Mouse (Mus musculus) hindbrain, embryonic 12.5 days (tissue): ENCODE results near the gene Gm49384. TPM values are rescaled to one million over a fixed set of nuclear protein-coding genes. Genes with fewer than 3 reads are reported as not detected.

Source experiments
- ATAC-seq: fragments of 200-750 bp; cut with Nextera tagmentation; 2 replicates; pipeline ENCODE4 v1.8.0; 2017; ENCODE audit warnings: moderate TSS enrichment; ENCODE audit not compliant: low FRiP score
- H3K27ac ChIP-seq: fragments of 300-500 bp; sonication (generic); 2 replicates; pipeline ENCODE4 v1.5.1; 2016; ENCODE audit warnings: mild to moderate bottlenecking
- H3K27me3 ChIP-seq: fragments of 300-500 bp; sonication (generic); 2 replicates; pipeline ENCODE4 v1.6.1; 2016; ENCODE audit warnings: mild to moderate bottlenecking
- H3K36me3 ChIP-seq: fragments of 300-500 bp; sonication (generic); 2 replicates; pipeline ENCODE4 v1.6.1; 2016; ENCODE audit warnings: mild to moderate bottlenecking
- H3K4me1 ChIP-seq: fragments of 300-500 bp; sonication (generic); 2 replicates; pipeline ENCODE4 v1.6.1; 2016
- H3K4me2 ChIP-seq: fragments of 300-500 bp; sonication (generic); replicated peaks from 2 replicates; pipeline ENCODE4 v1.6.1; 2016; ENCODE audit warnings: mild to moderate bottlenecking
- H3K4me3 ChIP-seq: fragments of 300-500 bp; sonication (generic); 2 replicates; pipeline ENCODE4 v1.5.1; 2016; ENCODE audit warnings: mild to moderate bottlenecking
- H3K9ac ChIP-seq: fragments of 300-500 bp; sonication (generic); 2 replicates; pipeline ENCODE4 v1.6.1; 2016; ENCODE audit warnings: mild to moderate bottlenecking, moderate library complexity
- H3K9me3 ChIP-seq: fragments of 300-500 bp; sonication (generic); replicated peaks from 2 replicates; pipeline ENCODE4 v1.6.1; 2016; ENCODE audit warnings: mild to moderate bottlenecking
- WGBS: fragments of 180-500 bp; shearing (Covaris S2); methylation state at CpG from one replicate; pipeline ENCODE4 v1.1.7; 2016; 5-methylcytosine and 5-hydroxymethylcytosine counted together
- polyA plus RNA-seq: library from polyadenylated mRNA; unstranded; fragments of >200 nt; fragmentation: Nextera tagmentation; extraction: Ambion mirVana; gene quantifications from 2 replicates; pipeline ENCODE4 v1.2.1, GENCODE M21; 2016

Gene Gm49384
- polyA plus RNA-seq, 1 experiment from 2014 or later, result 20.0 TPM

- Histone ChIP-seq H3K27ac (peak overlapping the region; percentile 93), H3K9ac (peak overlapping the region; percentile 87), H3K4me3 (peak overlapping the region; percentile 83), H3K4me2 (peak overlapping the region; percentile 95), H3K9me3 (no peaks in the 10 kb centered on the region), H3K27me3 (no peaks in the 10 kb centered on the region), H3K36me3 (peaks cover 22% of the 10 kb centered on the region), H3K4me1 (peaks cover 23% of the 10 kb centered on the region)
- under 1% methylated on average over 90 of the region's 94 CpGs for WGBS
- peak; percentile 81 for ATAC-seq
Observed at GRCm38 (mm10) chr12:69197378-69198163, 6.5 kb downstream of the Gm49384 start.

- peaks cover 18% of the 10 kb centered on the region for H3K36me3 ChIP-seq
- H3K4me2 ChIP-seq, result peak within 1 kb of the TSS; percentile 95
- H3K9ac ChIP-seq, result peak within 1 kb of the TSS; percentile 87
- ATAC-seq, result peak; percentile 83
- peak within 1 kb of the TSS; percentile 93 for H3K27ac ChIP-seq
- under 1% methylated on average over 73 of the region's 75 CpGs for WGBS
- peak within 1 kb of the TSS; percentile 83 for H3K4me3 ChIP-seq
- H3K4me1 ChIP-seq, result peaks cover 23% of the 10 kb centered on the region
- H3K9me3 ChIP-seq, result no peaks in the 10 kb centered on the region
- H3K27me3 ChIP-seq, result no peaks in the 10 kb centered on the region
Observed at GRCm38 (mm10) chr12:69196444-69197377, 7.4 kb downstream of the Gm49384 start, which contains the start of gene Gm49383. Gene Gm49383 (minus strand): TSS chr12:69197104.

GRCm38 (mm10) chr12:69192637-69193036 lies 11.4 kb downstream of the Gm49384 start:
- Histone ChIP-seq H3K27ac (no peak overlapping the region), H3K4me1 (peaks cover 9% of the 10 kb centered on the region), H3K36me3 (peaks cover 24% of the 10 kb centered on the region), H3K9ac (no peak overlapping the region), H3K9me3 (no peaks in the 10 kb centered on the region), H3K27me3 (no peaks in the 10 kb centered on the region), H3K4me3 (no peak overlapping the region), H3K4me2 (no peak overlapping the region)
- ATAC-seq, result no peak
- 92% methylated on average over 2 of the region's 2 CpGs for WGBS

- Histone ChIP-seq H3K9ac (no peak overlapping the region), H3K4me3 (no peak overlapping the region), H3K27ac (no peak overlapping the region), H3K4me1 (peaks cover 14% of the 10 kb centered on the region), H3K36me3 (peaks cover 24% of the 10 kb centered on the region), H3K27me3 (no peaks in the 10 kb centered on the region), H3K4me2 (no peak overlapping the region), H3K9me3 (no peaks in the 10 kb centered on the region)
- no peak for ATAC-seq
- WGBS, result 96% methylated on average over 5 of the region's 5 CpGs
Observed at GRCm38 (mm10) chr12:69191396-69191795, 12.7 kb downstream of the Gm49384 start.

GRCm38 (mm10) chr12:69190522-69190921 lies 13.5 kb downstream of the Gm49384 start:
- 96% methylated on average over 1 of the region's 1 CpGs for WGBS
- no peaks in the 10 kb centered on the region for H3K9me3 ChIP-seq
- ATAC-seq, result no peak
- H3K4me1 ChIP-seq, result peaks cover 8% of the 10 kb centered on the region
- no peak overlapping the region for H3K9ac ChIP-seq
- H3K27ac ChIP-seq, result no peak overlapping the region
- no peak overlapping the region for H3K4me3 ChIP-seq
- peaks cover 24% of the 10 kb centered on the region for H3K36me3 ChIP-seq
- H3K4me2 ChIP-seq, result no peak overlapping the region
- no peaks in the 10 kb centered on the region for H3K27me3 ChIP-seq

- Histone ChIP-seq H3K4me3 (no peak overlapping the region), H3K36me3 (peaks cover 24% of the 10 kb centered on the region), H3K4me1 (peaks cover 13% of the 10 kb centered on the region), H3K27ac (no peak overlapping the region), H3K4me2 (no peak overlapping the region), H3K9ac (no peak overlapping the region), H3K27me3 (no peaks in the 10 kb centered on the region), H3K9me3 (no peaks in the 10 kb centered on the region)
- 91% methylated on average over 9 of the region's 9 CpGs for WGBS
- no peak for ATAC-seq
Observed at GRCm38 (mm10) chr12:69190074-69190473, 14.0 kb downstream of the Gm49384 start.

- Histone ChIP-seq H3K27me3 (no peaks in the 10 kb centered on the region), H3K4me3 (no peak overlapping the region), H3K9ac (no peak overlapping the region), H3K27ac (no peak overlapping the region), H3K4me1 (peaks cover 19% of the 10 kb centered on the region), H3K36me3 (peaks cover 24% of the 10 kb centered on the region), H3K9me3 (no peaks in the 10 kb centered on the region), H3K4me2 (no peak overlapping the region; the same call in 1 of the 2 replicates)
- ATAC-seq, result no peak
- WGBS, result 78% methylated on average over 5 of the region's 5 CpGs
Observed at GRCm38 (mm10) chr12:69186811-69187471, 17.1 kb downstream of the Gm49384 start.

GRCm38 (mm10) chr12:69185371-69185770 lies 18.7 kb downstream of the Gm49384 start:
- 79% methylated on average over 7 of the region's 7 CpGs for WGBS

GRCm38 (mm10) chr12:69184342-69185295 lies 19.4 kb downstream of the Gm49384 start:
- peaks cover 19% of the 10 kb centered on the region for H3K4me1 ChIP-seq
- H3K9me3 ChIP-seq, result no peaks in the 10 kb centered on the region
- 2% methylated on average over 84 of the region's 86 CpGs for WGBS
- H3K9ac ChIP-seq, result peak overlapping the region; percentile 95
- peaks cover 14% of the 10 kb centered on the region for H3K36me3 ChIP-seq
- ATAC-seq, result peak; percentile 64
- H3K4me3 ChIP-seq, result peak overlapping the region; percentile 91
- peak overlapping the region; percentile 92 for H3K4me2 ChIP-seq
- H3K27ac ChIP-seq, result peak overlapping the region; percentile 95
- H3K27me3 ChIP-seq, result no peaks in the 10 kb centered on the region

More at GRCm38 (mm10) chr12:69185371-69185770, 18.7 kb downstream of the Gm49384 start:
- peak overlapping the region; percentile 95; the same call in 1 of the 2 replicates for H3K9ac ChIP-seq
- H3K4me1 ChIP-seq, result peaks cover 19% of the 10 kb centered on the region
- peak overlapping the region; percentile 92 for H3K4me2 ChIP-seq
- no peaks in the 10 kb centered on the region for H3K9me3 ChIP-seq
- peaks cover 22% of the 10 kb centered on the region for H3K36me3 ChIP-seq
- H3K4me3 ChIP-seq, result peak overlapping the region; percentile 91
- ATAC-seq, result no peak
- H3K27me3 ChIP-seq, result no peaks in the 10 kb centered on the region
- H3K27ac ChIP-seq, result no peak overlapping the region

- peak; percentile 99 for ATAC-seq
- peaks cover 19% of the 10 kb centered on the region for H3K4me1 ChIP-seq
- 1% methylated on average over 84 of the region's 84 CpGs for WGBS
- H3K9me3 ChIP-seq, result no peaks in the 10 kb centered on the region
- peaks cover 14% of the 10 kb centered on the region for H3K36me3 ChIP-seq
- no peaks in the 10 kb centered on the region for H3K27me3 ChIP-seq
- peak within 1 kb of the TSS; percentile 95 for H3K9ac ChIP-seq
- peak within 1 kb of the TSS; percentile 92 for H3K4me2 ChIP-seq
- peak within 1 kb of the TSS; percentile 91 for H3K4me3 ChIP-seq
- peak within 1 kb of the TSS; percentile 95 for H3K27ac ChIP-seq
Observed at GRCm38 (mm10) chr12:69183583-69184308, 20.3 kb downstream of the Gm49384 start, which contains the start of the genes Rpl36al and Mgat2. Gene Rpl36al (minus strand): TSS chr12:69184083. Gene Mgat2 (plus strand): TSS chr12:69184157.
